Mouse (Mus musculus): ENCODE results near the gene Asb5. TPM values are rescaled to one million over a fixed set of nuclear protein-coding genes. Genes with fewer than 3 reads are reported as not detected.
"Not testable (repeated sequence)": the region's sequence is repeated elsewhere in the genome, so short reads cannot be mapped to it uniquely, and the experiment has no call there.

Gene Asb5
- 2.0 and 3.0 TPM in 2 replicates for polyA plus RNA-seq (2012; rRNA removed)

GRCm38 (mm10) chr8:54529382-54530296, at the start of gene Asb5, which contains the start of gene Spcs3:
Asb5 (plus strand) TSS chr8:54529580.
Spcs3 (minus strand) TSS chr8:54529998.
- peak; percentile 42 for DNase-seq (ENCODE audit: low read depth)

- no peak for DNase-seq (ENCODE audit: low read depth)
Observed at GRCm38 (mm10) chr8:54486555-54487273, 42.7 kb upstream of the Asb5 start.

GRCm38 (mm10) chr8:54488437-54488836, 40.9 kb upstream of the Asb5 start:
- DNase-seq (ENCODE audit: low read depth), result no peak

GRCm38 (mm10) chr8:54491057-54491690, 38.2 kb upstream of the Asb5 start:
- no peak for DNase-seq (ENCODE audit: low read depth)

- no peak for DNase-seq (ENCODE audit: low read depth)
Observed at GRCm38 (mm10) chr8:54491934-54492333, 37.4 kb upstream of the Asb5 start.

- no peak for DNase-seq (ENCODE audit: low read depth)
Observed at GRCm38 (mm10) chr8:54493110-54493509, 36.3 kb upstream of the Asb5 start.

- no peak for DNase-seq (ENCODE audit: low read depth)
Observed at GRCm38 (mm10) chr8:54493915-54494314, 35.5 kb upstream of the Asb5 start.

GRCm38 (mm10) chr8:54503104-54503503, 26.3 kb upstream of the Asb5 start:
- no peak for DNase-seq (ENCODE audit: low read depth)

- no peak for DNase-seq (ENCODE audit: low read depth)
Observed at GRCm38 (mm10) chr8:54505060-54505459, 24.3 kb upstream of the Asb5 start.

GRCm38 (mm10) chr8:54507428-54508095, 21.8 kb upstream of the Asb5 start:
- no peak for DNase-seq (ENCODE audit: low read depth)

- DNase-seq (ENCODE audit: low read depth), result no peak
Observed at GRCm38 (mm10) chr8:54508096-54508456, 21.3 kb upstream of the Asb5 start.

GRCm38 (mm10) chr8:54508814-54509213, 20.6 kb upstream of the Asb5 start:
- DNase-seq (ENCODE audit: low read depth), result no peak

GRCm38 (mm10) chr8:54509221-54509721, 20.1 kb upstream of the Asb5 start:
- DNase-seq (ENCODE audit: low read depth), result no peak

GRCm38 (mm10) chr8:54511791-54512190, 17.6 kb upstream of the Asb5 start:
- DNase-seq (ENCODE audit: low read depth), result no peak

GRCm38 (mm10) chr8:54512200-54512599, 17.2 kb upstream of the Asb5 start:
- DNase-seq (ENCODE audit: low read depth), result not testable (repeated sequence)

GRCm38 (mm10) chr8:54518756-54519460, 10.5 kb upstream of the Asb5 start:
- no peak for DNase-seq (ENCODE audit: low read depth)

GRCm38 (mm10) chr8:54520516-54520915, 8.9 kb upstream of the Asb5 start:
- no peak for DNase-seq (ENCODE audit: low read depth)

- DNase-seq (ENCODE audit: low read depth), result no peak
Observed at GRCm38 (mm10) chr8:54525606-54526005, 3.8 kb upstream of the Asb5 start.

- DNase-seq (ENCODE audit: low read depth), result no peak
Observed at GRCm38 (mm10) chr8:54526700-54527099, 2.7 kb upstream of the Asb5 start.

GRCm38 (mm10) chr8:54528571-54528970, 809 bp upstream of the Asb5 start:
- no peak for DNase-seq (ENCODE audit: low read depth)

- no peak for DNase-seq (ENCODE audit: low read depth)
Observed at GRCm38 (mm10) chr8:54535172-54535571, 5.8 kb downstream of the Asb5 start.

Data from gonadal fat pad, adult 2 months (tissue).